Mouse (Mus musculus): Measurements from ENCODE around the gene Ccdc141. TPM values are rescaled to one million over a fixed set of nuclear protein-coding genes. Genes with fewer than 3 reads are reported as not detected.
"Not testable (repeated sequence)": the region's sequence is repeated elsewhere in the genome, so short reads cannot be mapped to it uniquely, and the experiment has no call there.

The Ccdc141 gene
- polyA plus RNA-seq, 1 experiment from 2014 or later: 9.1 TPM

DNA sequence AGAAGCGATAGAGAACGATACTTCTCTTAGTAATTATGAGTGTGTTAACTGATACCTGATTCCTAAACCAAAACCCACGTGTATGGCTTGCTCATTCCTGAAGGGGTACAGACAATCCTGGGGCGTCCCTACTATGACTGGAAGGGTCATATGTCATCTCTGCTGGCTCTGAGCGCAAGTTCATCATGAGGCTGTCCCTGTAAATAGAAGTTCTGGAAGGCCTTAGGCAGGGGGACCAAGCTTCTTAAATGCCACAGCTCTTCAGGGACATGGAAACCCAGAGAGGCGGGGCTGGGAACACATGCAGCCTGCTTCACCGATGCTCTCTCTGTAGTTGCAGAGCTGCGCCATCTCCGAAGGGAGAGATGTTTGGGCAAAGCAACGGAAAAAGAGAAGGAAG, 133.2 kb downstream of the Ccdc141 start:
- WGBS: 88% methylated on average over 10 of the region's 10 CpGs
- Histone ChIP-seq H3K27ac (replicated peaks) (no peak overlapping the region), H3K4me1 (replicated peaks) (no peaks in the 10 kb centered on the region), H3K4me3 (no peak overlapping the region), H3K9ac (no peak overlapping the region), H3K4me2 (no peak overlapping the region), H3K27me3 (no peaks in the 10 kb centered on the region), H3K9me3 (no peaks in the 10 kb centered on the region), H3K36me3 (no peaks in the 10 kb centered on the region)
- no peak for ATAC-seq (ENCODE audit: low read depth)

DNA sequence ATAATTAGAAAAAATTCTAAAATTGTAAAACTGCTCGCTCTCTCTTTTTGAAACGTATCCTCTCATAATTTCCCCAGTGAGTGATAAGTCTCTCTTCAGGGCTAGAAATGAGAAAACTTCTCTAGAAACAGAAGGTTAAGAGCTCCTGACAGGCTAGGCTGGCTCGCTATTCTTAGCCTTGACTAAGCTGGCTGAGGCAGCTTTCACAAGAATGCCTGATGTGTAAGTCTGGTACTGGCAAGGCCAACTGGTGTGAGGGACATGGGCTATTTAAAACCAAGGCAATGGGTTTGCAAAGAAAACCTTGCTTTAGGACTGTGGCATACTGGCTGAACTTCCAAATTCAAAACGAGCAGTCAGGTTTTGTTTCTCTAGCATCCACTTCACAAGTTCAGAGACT, 136.3 kb downstream of the Ccdc141 start:
- no peaks in the 10 kb centered on the region for H3K9me3 ChIP-seq
- H3K36me3 ChIP-seq: no peaks in the 10 kb centered on the region
- 92% methylated on average over 4 of the region's 4 CpGs for WGBS
- no peak overlapping the region for H3K4me3 ChIP-seq
- H3K27ac ChIP-seq (replicated peaks): no peak overlapping the region
- H3K27me3 ChIP-seq: no peaks in the 10 kb centered on the region
- ATAC-seq (ENCODE audit: low read depth): no peak
- no peak overlapping the region for H3K9ac ChIP-seq
- no peaks in the 10 kb centered on the region for H3K4me1 ChIP-seq (replicated peaks)
- H3K4me2 ChIP-seq: no peak overlapping the region

DNA sequence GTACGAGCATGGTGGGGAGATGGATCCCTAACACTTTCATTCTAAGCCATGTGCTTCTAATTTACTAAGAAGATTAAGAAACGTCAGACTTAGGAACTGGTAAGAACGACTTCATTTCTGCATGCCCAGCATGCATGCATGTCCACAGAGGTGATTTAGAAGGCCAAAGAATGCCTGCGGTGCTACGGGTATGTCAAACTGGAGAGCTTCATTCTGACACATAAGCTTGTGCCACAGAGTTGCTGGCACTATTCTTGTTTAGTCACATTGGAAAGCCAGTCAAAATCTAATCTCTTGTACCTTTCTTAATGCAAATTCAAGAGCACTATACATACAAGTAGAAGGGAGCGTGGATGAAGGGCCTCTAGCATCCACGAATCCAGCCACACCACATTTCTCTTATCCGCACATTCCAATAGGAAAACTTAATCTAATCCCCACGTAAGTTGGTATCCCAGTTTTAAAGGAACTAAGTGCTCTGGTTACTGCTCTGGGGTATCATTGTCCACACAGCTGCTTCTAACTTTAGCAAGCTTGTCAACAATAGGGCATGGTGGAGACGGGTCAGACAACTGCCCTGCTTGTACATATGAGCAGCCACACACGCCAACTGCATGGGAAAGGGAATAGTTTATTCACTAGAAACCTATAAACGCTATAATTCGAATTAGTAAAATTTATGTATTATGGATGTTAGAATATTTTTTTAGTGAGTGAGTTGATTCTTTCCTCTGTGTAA, 136.9 kb downstream of the Ccdc141 start:
- Histone ChIP-seq H3K36me3 (no peaks in the 10 kb centered on the region), H3K9me3 (no peaks in the 10 kb centered on the region), H3K4me3 (no peak overlapping the region), H3K27me3 (no peaks in the 10 kb centered on the region), H3K27ac (replicated peaks) (no peak overlapping the region), H3K4me2 (no peak overlapping the region), H3K9ac (no peak overlapping the region), H3K4me1 (replicated peaks) (no peaks in the 10 kb centered on the region)
- WGBS: 86% methylated on average over 13 of the region's 13 CpGs
- no peak for ATAC-seq (ENCODE audit: low read depth)

DNA sequence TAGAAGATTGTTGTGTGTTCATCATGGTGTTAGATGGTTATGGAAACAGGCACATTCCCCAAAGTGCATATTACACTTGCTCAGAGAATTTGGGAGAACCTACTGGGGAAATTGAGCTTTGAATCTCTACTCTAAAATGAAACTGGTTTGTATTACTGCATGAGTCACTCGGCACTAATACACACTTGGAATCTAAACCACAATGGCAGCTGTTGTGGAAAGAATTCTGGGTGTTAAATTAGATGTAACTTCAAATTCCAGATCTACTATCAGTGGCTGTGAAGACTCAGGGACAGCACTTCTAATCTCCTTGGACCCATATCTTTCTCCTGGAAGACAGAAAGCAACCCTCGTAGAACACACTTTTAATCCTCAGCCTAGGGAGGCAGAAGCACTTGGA, 149.8 kb downstream of the Ccdc141 start:
- Histone ChIP-seq H3K27me3 (no peaks in the 10 kb centered on the region), H3K36me3 (no peaks in the 10 kb centered on the region), H3K4me3 (no peak overlapping the region), H3K4me2 (no peak overlapping the region), H3K9ac (no peak overlapping the region), H3K9me3 (no peaks in the 10 kb centered on the region), H3K4me1 (replicated peaks) (no peaks in the 10 kb centered on the region), H3K27ac (replicated peaks) (no peak overlapping the region)
- ATAC-seq (ENCODE audit: low read depth): no peak
- 90% methylated on average over 2 of the region's 2 CpGs for WGBS

DNA sequence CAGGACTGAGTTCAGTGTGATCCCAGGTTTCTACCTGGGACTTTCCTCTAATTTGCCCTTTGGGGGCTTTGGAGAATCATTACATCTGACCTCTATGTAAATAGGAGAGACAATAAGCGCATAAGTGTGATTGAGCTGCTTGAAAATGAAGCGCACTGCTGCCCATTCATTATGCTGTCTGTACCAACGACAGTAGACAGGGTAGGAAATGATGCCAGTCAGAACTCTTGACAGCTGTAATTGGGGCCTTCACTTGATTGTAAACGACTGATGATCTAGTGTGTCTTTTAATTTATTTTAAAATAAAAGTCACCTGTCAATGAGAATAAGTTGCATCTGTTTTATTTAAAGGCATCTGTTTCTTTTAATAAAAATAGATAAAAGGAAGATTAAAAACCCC, 152.7 kb downstream of the Ccdc141 start:
- Histone ChIP-seq H3K27ac (replicated peaks) (no peak overlapping the region), H3K27me3 (no peaks in the 10 kb centered on the region), H3K9me3 (no peaks in the 10 kb centered on the region), H3K4me1 (replicated peaks) (no peaks in the 10 kb centered on the region), H3K4me2 (no peak overlapping the region), H3K36me3 (no peaks in the 10 kb centered on the region), H3K4me3 (no peak overlapping the region), H3K9ac (no peak overlapping the region)
- WGBS: 66% methylated on average over 4 of the region's 4 CpGs
- ATAC-seq (ENCODE audit: low read depth): no peak

DNA sequence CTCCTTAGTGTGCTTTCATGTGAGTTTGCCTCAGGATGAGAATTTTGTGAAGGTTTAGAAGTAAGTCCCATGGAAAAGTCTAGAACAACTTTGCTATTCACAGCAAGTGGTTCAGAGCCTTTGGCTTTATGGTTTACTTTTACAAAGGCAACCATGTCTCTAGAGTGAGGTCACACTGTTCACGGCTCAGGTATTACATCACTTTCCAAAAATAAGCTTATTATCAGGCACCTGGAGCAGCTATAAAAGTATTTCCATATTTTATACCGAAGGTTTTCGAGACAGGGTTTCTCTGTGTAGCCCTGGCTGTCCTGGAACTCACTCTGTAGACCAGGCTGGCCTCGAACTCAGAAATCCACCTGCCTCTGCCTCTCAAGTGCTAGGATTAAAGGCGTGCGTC, 157.0 kb downstream of the Ccdc141 start:
- not testable (repeated sequence) for H3K4me2 ChIP-seq; ATAC-seq (ENCODE audit: low read depth); H3K4me3 ChIP-seq; H3K36me3 ChIP-seq; H3K27me3 ChIP-seq; H3K9me3 ChIP-seq; H3K9ac ChIP-seq; H3K4me1 ChIP-seq (replicated peaks); H3K27ac ChIP-seq (replicated peaks)
- 92% methylated on average over 6 of the region's 6 CpGs for WGBS

DNA sequence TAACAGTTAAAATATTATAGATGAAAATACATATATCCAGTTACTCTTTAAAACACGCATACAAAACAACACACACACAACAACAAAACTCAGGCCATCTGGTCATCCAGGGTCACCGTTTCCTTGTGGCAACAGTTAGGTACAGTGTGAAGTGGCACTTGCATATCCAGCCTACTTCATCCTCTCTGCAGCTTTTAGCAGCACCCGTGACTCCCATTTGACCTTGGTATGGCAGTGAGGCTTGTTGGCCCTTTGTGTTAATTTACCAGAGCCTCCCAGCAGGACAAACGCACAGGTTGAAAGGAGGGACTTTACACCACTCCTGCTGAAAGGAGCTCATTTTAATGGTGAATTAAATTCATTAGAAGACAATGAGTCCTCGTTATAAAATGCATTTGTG, 158.5 kb downstream of the Ccdc141 start:
- H3K4me3 ChIP-seq: no peak overlapping the region
- no peaks in the 10 kb centered on the region for H3K9me3 ChIP-seq
- 0 out of 2 replicates have a peak, but pooled peaks cover 2% of the 10 kb centered on the region for H3K4me1 ChIP-seq (replicated peaks)
- no peaks in the 10 kb centered on the region for H3K27me3 ChIP-seq
- H3K36me3 ChIP-seq: no peaks in the 10 kb centered on the region
- no peak overlapping the region for H3K9ac ChIP-seq
- ATAC-seq (ENCODE audit: low read depth): no peak
- H3K4me2 ChIP-seq: no peak overlapping the region
- H3K27ac ChIP-seq (replicated peaks): no peak overlapping the region
- 62% methylated on average over 5 of the region's 5 CpGs for WGBS

DNA sequence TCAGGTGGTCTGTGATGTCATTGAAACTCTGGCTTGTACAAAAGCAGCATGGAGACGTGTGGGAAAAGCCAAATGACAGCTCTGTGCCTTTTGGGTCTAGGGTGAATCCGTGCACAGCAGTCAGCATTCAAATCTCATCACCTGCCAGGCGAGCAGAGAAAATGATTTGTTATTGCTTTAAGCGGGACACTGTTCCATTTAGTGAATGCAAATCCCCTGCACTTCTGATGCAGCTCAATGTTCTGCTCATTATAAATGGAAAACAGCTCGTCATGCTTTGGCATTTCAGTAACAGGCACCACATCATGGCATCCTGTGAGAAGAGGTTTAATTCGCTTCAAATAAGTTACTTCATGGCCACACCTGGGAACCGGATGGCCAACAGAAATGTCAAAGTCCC, 163.4 kb downstream of the Ccdc141 start:
- Histone ChIP-seq H3K4me2 (no peak overlapping the region), H3K9me3 (no peaks in the 10 kb centered on the region), H3K4me1 (replicated peaks) (0 out of 2 replicates have a peak, but pooled peaks cover 5% of the 10 kb centered on the region), H3K36me3 (no peaks in the 10 kb centered on the region), H3K9ac (no peak overlapping the region), H3K4me3 (no peak overlapping the region), H3K27ac (replicated peaks) (no peak overlapping the region), H3K27me3 (no peaks in the 10 kb centered on the region)
- WGBS: 64% methylated on average over 7 of the region's 7 CpGs
- ATAC-seq (ENCODE audit: low read depth): no peak

DNA sequence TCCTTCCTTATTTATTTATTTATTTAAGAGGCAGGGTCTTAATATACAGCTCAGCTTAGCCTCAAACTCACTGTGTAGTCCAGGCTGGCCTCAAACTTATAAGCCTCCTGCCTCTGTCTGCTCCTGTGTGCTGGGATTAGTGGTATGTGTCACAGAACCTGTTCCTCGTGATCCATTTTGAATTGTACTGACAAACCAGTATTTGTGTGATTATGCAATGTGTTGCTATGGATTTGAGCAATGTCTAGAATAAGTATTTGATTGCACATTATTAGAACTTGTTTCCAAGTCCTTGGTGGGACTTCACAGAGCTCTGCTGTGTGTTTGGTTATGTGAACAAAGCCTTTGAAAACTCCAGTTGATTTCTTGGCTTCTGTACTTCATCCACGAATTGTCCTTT, 167.3 kb downstream of the Ccdc141 start:
- Histone ChIP-seq H3K4me1 (replicated peaks) (0 out of 2 replicates have a peak, but pooled peaks cover 5% of the 10 kb centered on the region), H3K27me3 (no peaks in the 10 kb centered on the region), H3K9me3 (no peaks in the 10 kb centered on the region), H3K4me2 (no peak overlapping the region), H3K4me3 (no peak overlapping the region), H3K27ac (replicated peaks) (no peak overlapping the region), H3K9ac (no peak overlapping the region), H3K36me3 (no peaks in the 10 kb centered on the region)
- ATAC-seq (ENCODE audit: low read depth): no peak
- 78% methylated on average over 2 of the region's 2 CpGs for WGBS

DNA sequence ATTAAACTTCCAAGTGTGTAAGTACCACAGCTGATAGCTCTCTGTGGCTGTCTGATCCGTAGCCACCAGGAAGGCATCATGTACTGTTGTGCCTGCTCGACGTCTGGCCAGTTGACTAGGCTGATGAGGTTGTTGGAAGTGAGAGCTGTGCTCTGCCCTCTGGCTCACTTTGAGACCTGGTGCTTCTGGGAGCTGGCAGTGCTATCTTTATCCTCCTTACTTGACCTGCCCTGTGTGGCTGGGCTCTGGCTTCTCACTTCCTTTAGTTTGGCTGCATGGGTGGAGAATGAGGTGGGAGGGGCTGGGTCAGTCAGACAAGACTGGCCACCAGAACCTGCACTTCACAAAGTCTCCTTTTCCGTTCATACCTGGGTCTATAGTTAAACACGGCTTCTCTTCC, 172.1 kb downstream of the Ccdc141 start:
- Histone ChIP-seq H3K9ac (no peak overlapping the region), H3K9me3 (no peaks in the 10 kb centered on the region), H3K4me1 (replicated peaks) (no peaks in the 10 kb centered on the region), H3K36me3 (no peaks in the 10 kb centered on the region), H3K4me3 (no peak overlapping the region), H3K4me2 (no peak overlapping the region), H3K27me3 (no peaks in the 10 kb centered on the region), H3K27ac (replicated peaks) (no peak overlapping the region)
- no peak for ATAC-seq (ENCODE audit: low read depth)
- 84% methylated on average over 5 of the region's 5 CpGs for WGBS

DNA sequence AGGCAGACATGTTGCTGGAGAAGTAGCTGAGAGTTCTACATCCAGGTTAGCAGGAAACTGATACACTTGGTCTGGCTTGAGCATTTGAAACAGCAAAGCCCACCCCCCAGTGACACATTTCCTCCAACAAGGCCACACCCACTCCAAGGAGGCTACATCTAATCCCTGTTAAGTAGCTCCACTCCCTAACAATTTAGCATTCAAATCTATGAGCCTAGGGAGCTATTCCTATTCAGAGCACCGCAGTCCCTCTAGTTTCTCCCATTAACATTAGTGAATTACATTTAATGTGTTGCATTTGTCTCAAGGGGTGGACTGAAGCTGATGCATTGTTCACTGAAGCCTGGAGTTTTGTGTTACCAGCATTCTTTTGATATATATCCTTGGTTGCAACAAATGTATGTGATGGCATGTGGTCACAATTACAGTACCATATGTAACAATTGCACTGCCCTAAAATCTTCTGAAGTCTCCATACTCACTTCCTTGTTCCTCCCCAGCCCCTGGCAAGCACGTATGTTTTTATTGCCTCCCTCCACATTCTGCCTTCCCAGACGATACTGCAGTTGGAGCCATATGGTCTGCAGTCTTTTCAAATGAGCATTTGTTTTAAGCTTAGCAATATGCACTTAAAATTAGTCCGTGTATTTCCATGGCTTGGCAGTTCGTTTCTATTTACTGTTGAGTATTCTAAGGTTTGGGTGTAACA, 177.8 kb downstream of the Ccdc141 start:
- H3K27ac ChIP-seq (replicated peaks): no peak overlapping the region
- no peaks in the 10 kb centered on the region for H3K9me3 ChIP-seq
- 0 out of 2 replicates have a peak, but pooled peaks have one; percentile 40 for ATAC-seq (ENCODE audit: low read depth)
- H3K27me3 ChIP-seq: no peaks in the 10 kb centered on the region
- WGBS: 62% methylated on average over 5 of the region's 5 CpGs
- no peak overlapping the region for H3K9ac ChIP-seq
- no peaks in the 10 kb centered on the region for H3K36me3 ChIP-seq
- H3K4me1 ChIP-seq (replicated peaks): no peaks in the 10 kb centered on the region
- no peak overlapping the region for H3K4me3 ChIP-seq
- H3K4me2 ChIP-seq: no peak overlapping the region

DNA sequence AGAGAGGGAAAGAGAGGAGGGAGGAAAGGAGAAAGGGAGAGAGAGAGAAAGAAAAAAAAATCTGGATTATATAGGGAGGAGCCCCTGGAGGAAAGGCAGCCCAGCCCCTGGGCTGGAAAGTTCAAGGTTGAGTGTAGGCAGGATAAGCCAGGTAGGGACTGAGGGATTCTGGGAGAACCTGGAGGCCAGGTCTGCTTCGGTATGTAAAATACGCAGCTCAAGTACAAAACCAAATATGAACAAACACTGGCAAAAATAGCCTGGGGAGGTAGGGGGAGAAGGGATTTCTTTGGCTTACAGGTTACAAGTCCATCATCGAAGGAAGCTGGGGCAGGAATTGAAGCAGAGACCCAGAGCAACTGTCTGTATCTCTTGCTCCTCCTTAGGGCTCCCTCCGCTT, 183.1 kb downstream of the Ccdc141 start:
- WGBS: 92% methylated on average over 4 of the region's 4 CpGs
- no peak overlapping the region for H3K4me2 ChIP-seq
- ATAC-seq (ENCODE audit: low read depth): no peak

DNA sequence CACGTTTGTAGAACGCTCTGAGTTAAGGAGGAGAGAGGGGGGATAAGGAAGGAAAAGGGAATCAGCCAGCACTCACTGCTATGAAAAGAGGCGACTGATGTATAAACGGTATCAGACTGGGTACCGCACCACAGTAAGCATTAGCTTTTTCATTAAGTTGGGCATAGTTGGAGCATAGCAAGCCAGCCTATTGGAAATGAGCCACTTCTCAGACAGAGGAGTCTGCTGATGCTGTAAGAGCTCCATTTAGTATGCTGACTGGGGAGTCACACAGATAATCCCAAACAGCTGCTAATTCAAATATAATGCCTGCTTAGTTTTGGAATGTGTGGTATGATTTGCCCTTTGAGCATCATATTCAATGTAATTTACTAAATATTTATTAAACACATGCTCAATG, 186.1 kb downstream of the Ccdc141 start:
- H3K27me3 ChIP-seq: no peaks in the 10 kb centered on the region
- H3K9ac ChIP-seq: no peak overlapping the region
- no peaks in the 10 kb centered on the region for H3K9me3 ChIP-seq
- H3K36me3 ChIP-seq: no peaks in the 10 kb centered on the region
- H3K4me3 ChIP-seq: no peak overlapping the region
- no peaks in the 10 kb centered on the region for H3K4me1 ChIP-seq (replicated peaks)
- no peak for ATAC-seq (ENCODE audit: low read depth)
- H3K4me2 ChIP-seq: no peak overlapping the region
- 89% methylated on average over 5 of the region's 5 CpGs for WGBS
- H3K27ac ChIP-seq (replicated peaks): no peak overlapping the region

More for the DNA sequence above, 183.1 kb downstream of the Ccdc141 start:
- Histone ChIP-seq H3K4me1 (replicated peaks) (no peaks in the 10 kb centered on the region), H3K36me3 (no peaks in the 10 kb centered on the region), H3K9ac (no peak overlapping the region), H3K27ac (replicated peaks) (no peak overlapping the region), H3K9me3 (no peaks in the 10 kb centered on the region), H3K4me3 (no peak overlapping the region), H3K27me3 (no peaks in the 10 kb centered on the region)

Data from neural tube, embryonic 13.5 days (tissue).